Mouse (Mus musculus) liver, embryonic 12.5 days (tissue): ENCODE measurements around the gene Smc3. TPM values are rescaled to one million over a fixed set of nuclear protein-coding genes. Genes with fewer than 3 reads are reported as not detected.

ENCODE experiments used
- ATAC-seq: fragments of 200-750 bp; cut with Nextera tagmentation; 2 replicates; pipeline ENCODE4 v1.8.0; 2017; ENCODE audit warnings: moderate number of reproducible peaks, mild to moderate bottlenecking, moderate library complexity
- H3K27ac ChIP-seq: fragments of 300-500 bp; sonication (generic); 2 replicates; pipeline ENCODE4 v1.5.1; 2016; ENCODE audit warnings: mild to moderate bottlenecking
- H3K27me3 ChIP-seq: fragments of 300-500 bp; sonication (generic); replicated peaks from 2 replicates; pipeline ENCODE4 v1.6.1; 2016; ENCODE audit warnings: mild to moderate bottlenecking, moderate library complexity
- H3K36me3 ChIP-seq: fragments of 300-500 bp; sonication (generic); 2 replicates; pipeline ENCODE4 v1.6.1; 2016; ENCODE audit warnings: mild to moderate bottlenecking, moderate library complexity
- H3K4me1 ChIP-seq: fragments of 300-500 bp; sonication (generic); 2 replicates; pipeline ENCODE4 v1.6.1; 2016
- H3K4me2 ChIP-seq: fragments of 300-500 bp; sonication (generic); 2 replicates; pipeline ENCODE4 v1.6.1; 2016; ENCODE audit warnings: mild to moderate bottlenecking, moderate library complexity
- H3K4me3 ChIP-seq: fragments of 300-500 bp; sonication (generic); 2 replicates; pipeline ENCODE4 v1.5.1; 2016; ENCODE audit warnings: mild to moderate bottlenecking, moderate library complexity
- H3K9ac ChIP-seq: fragments of 300-500 bp; sonication (generic); 2 replicates; pipeline ENCODE4 v1.6.1; 2016; ENCODE audit warnings: mild to moderate bottlenecking, moderate library complexity
- H3K9me3 ChIP-seq: fragments of 300-500 bp; sonication (generic); replicated peaks from 2 replicates; pipeline ENCODE4 v1.6.1; 2016; ENCODE audit warnings: mild to moderate bottlenecking, moderate library complexity
- WGBS: fragments of 180-500 bp; shearing (Covaris S2); methylation state at CpG from one replicate; pipeline ENCODE4 v1.1.7; 2016; ENCODE audit not compliant: insufficient replicate concordance; 5-methylcytosine and 5-hydroxymethylcytosine counted together
- polyA plus RNA-seq: library from polyadenylated mRNA; unstranded; fragments of >200 nt; fragmentation: Nextera tagmentation; extraction: Ambion mirVana; gene quantifications from 2 replicates; pipeline ENCODE4 v1.2.1, GENCODE M21; 2016

The Smc3 gene
- polyA plus RNA-seq, 1 experiment from 2014 or later = 52.9 TPM

DNA sequence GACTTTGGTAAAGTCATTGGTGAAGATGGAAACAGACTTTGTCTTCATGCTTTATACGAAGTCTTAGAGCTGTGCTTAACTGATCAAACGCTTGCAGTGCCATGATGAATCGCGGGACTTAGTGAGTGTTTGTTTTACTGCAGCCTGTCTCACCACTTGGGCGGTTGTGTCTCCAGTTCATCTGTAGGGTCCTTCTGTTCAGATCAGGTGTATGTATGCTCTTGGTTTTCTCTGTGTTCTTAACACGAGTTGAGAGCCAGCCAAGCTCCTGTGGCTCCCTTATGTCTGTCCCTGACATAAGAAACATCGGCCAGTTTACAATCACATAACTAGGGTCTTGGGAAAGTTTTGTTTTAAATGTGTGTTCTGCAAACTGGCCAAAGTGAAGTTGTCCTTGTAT, 79.8 kb downstream of the Smc3 start:
- Histone ChIP-seq H3K27me3 (peaks cover 83% of the 10 kb centered on the region), H3K27ac (no peak overlapping the region), H3K9me3 (no peaks in the 10 kb centered on the region), H3K4me3 (no peak overlapping the region), H3K9ac (no peak overlapping the region), H3K36me3 (no peaks in the 10 kb centered on the region), H3K4me1 (peaks cover 11% of the 10 kb centered on the region; the same call in 1 of the 2 replicates), H3K4me2 (no peak overlapping the region)
- no peak for ATAC-seq
- WGBS = 62% methylated on average over 7 of the region's 7 CpGs

- peaks cover 1% of the 10 kb centered on the region; the same call in 1 of the 2 replicates for H3K4me1 ChIP-seq
- no peak overlapping the region for H3K4me3 ChIP-seq
- ATAC-seq = no peak
- H3K4me2 ChIP-seq = no peak overlapping the region
- H3K36me3 ChIP-seq = no peaks in the 10 kb centered on the region
- H3K27ac ChIP-seq = no peak overlapping the region
- WGBS = 51% methylated on average over 8 of the region's 8 CpGs
- no peak overlapping the region for H3K9ac ChIP-seq
- H3K9me3 ChIP-seq = no peaks in the 10 kb centered on the region
- peaks cover 58% of the 10 kb centered on the region for H3K27me3 ChIP-seq
Observed at GRCm38 (mm10) chr19:53682427-53682826, 82.2 kb downstream of the Smc3 start.

- H3K4me1 ChIP-seq = no peaks in the 10 kb centered on the region
- H3K27me3 ChIP-seq = peaks cover 20% of the 10 kb centered on the region
- H3K9ac ChIP-seq = no peak overlapping the region
- no peak overlapping the region for H3K4me3 ChIP-seq
- no peaks in the 10 kb centered on the region for H3K9me3 ChIP-seq
- H3K36me3 ChIP-seq = no peaks in the 10 kb centered on the region
- H3K27ac ChIP-seq = no peak overlapping the region
- H3K4me2 ChIP-seq = no peak overlapping the region
- 69% methylated on average over 5 of the region's 5 CpGs for WGBS
- ATAC-seq = no peak
Observed at GRCm38 (mm10) chr19:53687592-53687991, 87.4 kb downstream of the Smc3 start.

GRCm38 (mm10) chr19:53690816-53691215, 90.6 kb downstream of the Smc3 start:
- no peaks in the 10 kb centered on the region for H3K9me3 ChIP-seq
- no peaks in the 10 kb centered on the region; the same call in 1 of the 2 replicates for H3K27me3 ChIP-seq
- no peak for ATAC-seq
- WGBS = 64% methylated on average over 10 of the region's 10 CpGs
- H3K4me3 ChIP-seq = no peak overlapping the region
- H3K36me3 ChIP-seq = no peaks in the 10 kb centered on the region
- H3K4me2 ChIP-seq = no peak overlapping the region
- no peak overlapping the region for H3K9ac ChIP-seq
- no peaks in the 10 kb centered on the region for H3K4me1 ChIP-seq
- no peak overlapping the region for H3K27ac ChIP-seq

DNA sequence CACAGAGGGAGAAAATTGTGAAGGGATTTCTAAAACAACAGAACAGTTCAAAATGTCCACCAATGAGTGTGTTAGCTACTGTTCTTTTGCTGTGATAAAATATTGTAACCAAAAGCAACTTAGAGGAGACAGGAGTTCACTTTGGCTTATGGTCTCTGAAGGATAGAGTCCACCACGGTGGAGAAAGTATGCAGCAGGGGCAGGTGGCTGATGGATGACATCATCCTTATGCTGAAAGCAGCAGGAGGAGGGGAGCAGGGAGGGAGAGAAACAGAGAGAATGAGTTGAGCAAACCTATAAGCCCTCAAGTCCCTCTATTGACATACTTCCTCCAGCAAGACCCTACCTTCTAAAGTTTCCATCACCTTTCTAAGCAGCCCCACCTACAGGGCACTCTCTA, 93.8 kb downstream of the Smc3 start:
- ATAC-seq = no peak
- 32% methylated on average over 1 of the region's 1 CpGs for WGBS

More for the DNA sequence above, 93.8 kb downstream of the Smc3 start:
- no peaks in the 10 kb centered on the region for H3K9me3 ChIP-seq
- no peaks in the 10 kb centered on the region for H3K4me1 ChIP-seq
- no peak overlapping the region for H3K9ac ChIP-seq
- H3K27me3 ChIP-seq = no peaks in the 10 kb centered on the region; the same call in 1 of the 2 replicates
- no peak overlapping the region for H3K4me3 ChIP-seq
- H3K36me3 ChIP-seq = no peaks in the 10 kb centered on the region
- H3K4me2 ChIP-seq = no peak overlapping the region
- no peak overlapping the region for H3K27ac ChIP-seq

Other genes with a start within 250 kb of the Smc3 start
- not detected in 2 replicates for gene Gm10197, start 228.6 kb upstream of the Smc3 start, polyA plus RNA-seq
- gene Smndc1, start 209.8 kb upstream of the Smc3 start, polyA plus RNA-seq = 29.3 and 30.6 TPM in 2 replicates
- gene Dusp5, start 71.3 kb upstream of the Smc3 start, polyA plus RNA-seq = 5.7 and 5.9 TPM in 2 replicates
- 289 and 313 TPM in 2 replicates for gene Nutf2-ps1, start 11.3 kb upstream of the Smc3 start, polyA plus RNA-seq
- 0.18 and 0.53 TPM in 2 replicates for gene Rbm20, start 76.9 kb downstream of the Smc3 start, polyA plus RNA-seq